Mouse (Mus musculus) lung, postnatal 0 days (tissue): ENCODE data around the gene Grin2c.

ENCODE experiments used
- CTCF ChIP-seq: IDR thresholded peaks from 2 replicates; pipeline ENCODE4 v1.5.1; 2016; ENCODE audit warnings: antibody characterized with exemption, mild to moderate bottlenecking
- EP300 ChIP-seq: IDR thresholded peaks from 2 replicates; pipeline ENCODE4 v1.6.1; 2016; ENCODE audit warnings: antibody characterized with exemption, mild to moderate bottlenecking, control low read depth

GRCm38 (mm10) chr11:115295939-115296338 is 28.9 kb upstream of the Grin2c start:
- no peak for TF ChIP-seq CTCF
- no peak for TF ChIP-seq EP300
